Mouse (Mus musculus) spleen, adult 12 weeks (tissue): ENCODE measurements around the gene Ccm2.

Experiments
- DNase-seq: peaks from one replicate; pipeline ENCODE4 v3.0.0; 2022; ENCODE audit warnings: low spot score

The Ccm2 gene

GRCm38 (mm10) chr11:6580065-6580750 is 33.5 kb downstream of the Ccm2 start:
- DNase-seq = no peak

- DNase-seq = no peak
These were observed 34.9 kb downstream of the Ccm2 start for GRCm38 (mm10) chr11:6581560-6581959.

- DNase-seq = no peak
These were observed 39.1 kb downstream of the Ccm2 start for GRCm38 (mm10) chr11:6585748-6586147.

- DNase-seq = no peak
These were observed 40.0 kb downstream of the Ccm2 start for GRCm38 (mm10) chr11:6586660-6587059.

GRCm38 (mm10) chr11:6587249-6587940 is 40.7 kb downstream of the Ccm2 start:
- DNase-seq = no peak

GRCm38 (mm10) chr11:6588295-6588694 is 41.6 kb downstream of the Ccm2 start:
- DNase-seq = no peak

- no peak for DNase-seq
These were observed 43.2 kb downstream of the Ccm2 start for GRCm38 (mm10) chr11:6589838-6590237.

- DNase-seq = no peak
These were observed 44.4 kb downstream of the Ccm2 start for GRCm38 (mm10) chr11:6590933-6591675.

GRCm38 (mm10) chr11:6593406-6593805 is 46.7 kb downstream of the Ccm2 start:
- DNase-seq = no peak

GRCm38 (mm10) chr11:6594845-6595244 is 48.2 kb downstream of the Ccm2 start:
- DNase-seq = no peak

- DNase-seq = no peak
These were observed 48.7 kb downstream of the Ccm2 start for GRCm38 (mm10) chr11:6595339-6595738.

GRCm38 (mm10) chr11:6596205-6596604 is 49.5 kb downstream of the Ccm2 start:
- DNase-seq = no peak

- DNase-seq = no peak
These were observed 49.9 kb downstream of the Ccm2 start for GRCm38 (mm10) chr11:6596616-6597015.

- DNase-seq = no peak
These were observed 50.8 kb downstream of the Ccm2 start for GRCm38 (mm10) chr11:6597523-6597922.

- no peak for DNase-seq
These were observed 51.7 kb downstream of the Ccm2 start for GRCm38 (mm10) chr11:6598191-6598889.

- no peak for DNase-seq
These were observed 52.5 kb downstream of the Ccm2 start for GRCm38 (mm10) chr11:6599011-6599681.

- no peak for DNase-seq
These were observed 53.1 kb downstream of the Ccm2 start for GRCm38 (mm10) chr11:6599831-6600230.

- no peak for DNase-seq
These were observed 53.7 kb downstream of the Ccm2 start for GRCm38 (mm10) chr11:6600284-6600944.

GRCm38 (mm10) chr11:6601649-6602480 is 55.2 kb downstream of the Ccm2 start:
- no peak for DNase-seq

- no peak for DNase-seq
These were observed 56.0 kb downstream of the Ccm2 start for GRCm38 (mm10) chr11:6602662-6603061.
